Mouse (Mus musculus): ENCODE measurements around the gene Rab3gap2. TPM values are rescaled to one million over a fixed set of nuclear protein-coding genes. Genes with fewer than 3 reads are reported as not detected.

Gene Rab3gap2
- total and polyA plus RNA-seq, 2 experiments from 2014 or later: 19.7 to 34.4 TPM

DNA sequence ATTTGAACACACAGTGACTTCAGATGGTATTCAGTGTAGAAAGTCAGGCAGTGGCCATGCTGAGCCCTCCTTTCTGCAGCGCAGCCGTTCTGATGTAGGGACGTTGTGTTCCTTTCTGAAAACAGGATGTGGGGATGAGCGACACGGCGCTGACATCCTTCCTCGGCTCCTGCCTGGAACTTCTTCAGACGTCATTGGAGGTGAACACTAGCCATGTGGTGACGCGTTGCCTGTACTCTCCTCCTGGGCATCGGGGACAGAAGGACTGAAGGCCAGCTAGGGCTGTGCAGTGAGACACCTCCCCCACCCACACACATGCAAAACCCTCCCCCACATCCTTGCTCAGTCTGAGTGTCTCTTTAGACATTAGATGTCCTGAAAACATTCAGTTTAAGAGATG, 73.1 kb downstream of the Rab3gap2 start:
- no peak overlapping the region for H3K4me3 ChIP-seq (ENCODE audit: low read length)
- no peak overlapping the region for H3K4me2 ChIP-seq (ENCODE audit: low read depth, low read length)
- H3K4me1 ChIP-seq (ENCODE audit: insufficient read depth, low read length): no peaks in the 10 kb centered on the region
- H3K9ac ChIP-seq (replicated peaks; ENCODE audit: low read length): no peak overlapping the region
- no peak for ATAC-seq
- H3K27me3 ChIP-seq (ENCODE audit: insufficient read depth, low read length): no peaks in the 10 kb centered on the region
- TF ChIP-seq CTCF (IDR thresholded peaks at IDR 0.05; ENCODE audit: low read depth): no peak
- no peak for DNase-seq (ENCODE audit: low spot score)
- H3K27ac ChIP-seq: no peak overlapping the region
- peaks cover 76% of the 10 kb centered on the region for H3K36me3 ChIP-seq (ENCODE audit: insufficient read depth, low read length)
- 85% methylated on average over 11 of the region's 11 CpGs for WGBS
- no peaks in the 10 kb centered on the region for H3K9me3 ChIP-seq (ENCODE audit: low read length)

- H3K4me3 ChIP-seq (ENCODE audit: low read length): no peak overlapping the region
- DNase-seq (ENCODE audit: low spot score) (no peak), ATAC-seq (no peak)
- no peaks in the 10 kb centered on the region for H3K27me3 ChIP-seq (ENCODE audit: insufficient read depth, low read length)
- WGBS: 87% methylated on average over 9 of the region's 9 CpGs
- no peaks in the 10 kb centered on the region for H3K9me3 ChIP-seq (ENCODE audit: low read length)
- H3K4me1 ChIP-seq (ENCODE audit: insufficient read depth, low read length): no peaks in the 10 kb centered on the region
- H3K4me2 ChIP-seq (ENCODE audit: low read depth, low read length): no peak overlapping the region
- no peak overlapping the region for H3K27ac ChIP-seq
- no peak overlapping the region for H3K9ac ChIP-seq (replicated peaks; ENCODE audit: low read length)
- no peak for TF ChIP-seq CTCF (IDR thresholded peaks at IDR 0.05; ENCODE audit: low read depth)
- peaks cover 81% of the 10 kb centered on the region for H3K36me3 ChIP-seq (ENCODE audit: insufficient read depth, low read length)
Measured at GRCm38 (mm10) chr1:185279288-185279687, 75.4 kb downstream of the Rab3gap2 start.

GRCm38 (mm10) chr1:185280616-185281015, 76.7 kb downstream of the Rab3gap2 start:
- no peak overlapping the region for H3K4me2 ChIP-seq (ENCODE audit: low read depth, low read length)
- H3K27ac ChIP-seq: no peak overlapping the region
- DNase-seq (ENCODE audit: low spot score): no peak
- H3K4me3 ChIP-seq (ENCODE audit: low read length): no peak overlapping the region
- H3K36me3 ChIP-seq (ENCODE audit: insufficient read depth, low read length): peaks cover 73% of the 10 kb centered on the region
- H3K9ac ChIP-seq (replicated peaks; ENCODE audit: low read length): no peak overlapping the region
- 91% methylated on average over 4 of the region's 4 CpGs for WGBS
- H3K27me3 ChIP-seq (ENCODE audit: insufficient read depth, low read length): no peaks in the 10 kb centered on the region
- no peaks in the 10 kb centered on the region for H3K4me1 ChIP-seq (ENCODE audit: insufficient read depth, low read length)
- TF ChIP-seq CTCF (IDR thresholded peaks at IDR 0.05; ENCODE audit: low read depth): no peak
- no peak for ATAC-seq
- no peaks in the 10 kb centered on the region for H3K9me3 ChIP-seq (ENCODE audit: low read length)

- WGBS: 85% methylated on average over 11 of the region's 11 CpGs
Measured at GRCm38 (mm10) chr1:185282846-185283245, 78.9 kb downstream of the Rab3gap2 start.

DNA sequence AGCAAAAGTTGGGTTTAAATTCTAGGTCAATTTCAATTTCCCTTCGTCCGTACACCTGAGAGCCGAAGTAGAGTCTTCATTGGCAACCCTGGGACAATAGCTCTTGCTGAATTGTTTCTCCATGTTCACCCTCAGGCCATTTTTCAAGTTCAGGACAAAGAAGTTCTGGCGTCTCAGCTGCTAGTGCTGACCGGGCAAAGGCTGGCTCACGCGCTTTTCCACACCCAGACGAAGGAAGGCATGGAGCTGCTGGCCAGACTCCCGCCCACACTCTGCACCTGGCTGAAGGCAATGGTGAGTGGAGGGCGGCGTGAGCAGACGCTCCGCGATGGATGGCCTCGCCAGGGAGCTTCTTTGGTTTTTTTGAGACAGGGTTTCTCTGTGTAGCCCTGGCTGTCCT, 79.3 kb downstream of the Rab3gap2 start:
- 87% methylated on average over 15 of the region's 15 CpGs for WGBS
- H3K4me2 ChIP-seq (ENCODE audit: low read depth, low read length): no peak overlapping the region
- H3K27ac ChIP-seq: no peak overlapping the region
- peaks cover 72% of the 10 kb centered on the region for H3K36me3 ChIP-seq (ENCODE audit: insufficient read depth, low read length)
- no peak overlapping the region for H3K9ac ChIP-seq (replicated peaks; ENCODE audit: low read length)
- no peaks in the 10 kb centered on the region for H3K4me1 ChIP-seq (ENCODE audit: insufficient read depth, low read length)
- no peak overlapping the region for H3K4me3 ChIP-seq (ENCODE audit: low read length)
- DNase-seq (ENCODE audit: low spot score) (no peak), ATAC-seq (no peak)
- H3K27me3 ChIP-seq (ENCODE audit: insufficient read depth, low read length): no peaks in the 10 kb centered on the region
- no peaks in the 10 kb centered on the region for H3K9me3 ChIP-seq (ENCODE audit: low read length)
- TF ChIP-seq CTCF (IDR thresholded peaks at IDR 0.05; ENCODE audit: low read depth): no peak

More at GRCm38 (mm10) chr1:185282846-185283245, 78.9 kb downstream of the Rab3gap2 start:
- Histone ChIP-seq H3K27ac (no peak overlapping the region), H3K4me3 (ENCODE audit: low read length) (no peak overlapping the region), H3K4me2 (ENCODE audit: low read depth, low read length) (no peak overlapping the region), H3K9me3 (ENCODE audit: low read length) (no peaks in the 10 kb centered on the region), H3K27me3 (ENCODE audit: insufficient read depth, low read length) (no peaks in the 10 kb centered on the region), H3K4me1 (ENCODE audit: insufficient read depth, low read length) (no peaks in the 10 kb centered on the region), H3K9ac (replicated peaks; ENCODE audit: low read length) (no peak overlapping the region), H3K36me3 (ENCODE audit: insufficient read depth, low read length) (peaks cover 73% of the 10 kb centered on the region)
- no peak for TF ChIP-seq CTCF (IDR thresholded peaks at IDR 0.05; ENCODE audit: low read depth)
- DNase-seq (ENCODE audit: low spot score): no peak
- no peak for ATAC-seq

- DNase-seq (ENCODE audit: low spot score) (peak; percentile 86), ATAC-seq (peak; percentile 55)
- TF ChIP-seq CTCF (IDR thresholded peaks at IDR 0.05; ENCODE audit: low read depth): no peak
- H3K4me2 ChIP-seq (ENCODE audit: low read depth, low read length): no peak overlapping the region
- H3K27ac ChIP-seq: no peak overlapping the region
- no peaks in the 10 kb centered on the region for H3K4me1 ChIP-seq (ENCODE audit: insufficient read depth, low read length)
- H3K27me3 ChIP-seq (ENCODE audit: insufficient read depth, low read length): no peaks in the 10 kb centered on the region
- H3K4me3 ChIP-seq (ENCODE audit: low read length): no peak overlapping the region
- WGBS: 41% methylated on average over 4 of the region's 4 CpGs
- no peaks in the 10 kb centered on the region for H3K9me3 ChIP-seq (ENCODE audit: low read length)
- no peak overlapping the region for H3K9ac ChIP-seq (replicated peaks; ENCODE audit: low read length)
- peaks cover 57% of the 10 kb centered on the region for H3K36me3 ChIP-seq (ENCODE audit: insufficient read depth, low read length)
Measured at GRCm38 (mm10) chr1:185284740-185285139, 80.8 kb downstream of the Rab3gap2 start.

DNA sequence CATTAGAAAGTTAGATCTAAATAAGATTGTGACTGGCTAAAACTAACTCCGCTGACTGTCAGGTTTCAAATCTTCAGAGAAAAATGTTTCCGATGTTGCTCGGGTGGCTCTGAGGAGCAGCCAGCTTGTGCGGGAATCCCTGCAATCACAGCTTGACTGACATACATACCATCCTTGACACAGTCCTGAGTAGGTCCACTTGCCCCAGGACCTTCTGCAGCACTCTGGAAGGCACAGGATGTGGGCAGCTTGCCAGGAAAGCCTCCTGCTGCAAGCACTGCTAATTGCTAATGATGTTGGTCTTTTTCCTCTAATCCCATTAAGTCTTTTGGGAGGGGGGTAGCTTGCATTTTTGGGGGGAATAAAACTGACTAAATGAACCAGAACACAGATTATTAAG, 81.3 kb downstream of the Rab3gap2 start:
- ATAC-seq: peak; percentile 68
- TF ChIP-seq CTCF (IDR thresholded peaks at IDR 0.05; ENCODE audit: low read depth): peak; percentile 21; the same call in 1 of the 2 replicates
- no peak overlapping the region for H3K9ac ChIP-seq (replicated peaks; ENCODE audit: low read length)
- no peaks in the 10 kb centered on the region for H3K27me3 ChIP-seq (ENCODE audit: insufficient read depth, low read length)
- no peak overlapping the region for H3K4me2 ChIP-seq (ENCODE audit: low read depth, low read length)
- H3K36me3 ChIP-seq (ENCODE audit: insufficient read depth, low read length): peaks cover 53% of the 10 kb centered on the region
- no peaks in the 10 kb centered on the region for H3K4me1 ChIP-seq (ENCODE audit: insufficient read depth, low read length)
- 54% methylated on average over 4 of the region's 4 CpGs for WGBS
- DNase-seq (ENCODE audit: low spot score): peak; percentile 79
- no peak overlapping the region for H3K27ac ChIP-seq
- no peaks in the 10 kb centered on the region for H3K9me3 ChIP-seq (ENCODE audit: low read length)
- no peak overlapping the region for H3K4me3 ChIP-seq (ENCODE audit: low read length)

All from hindbrain, postnatal 0 days (tissue).